Mouse (Mus musculus): Measurements from ENCODE around the gene Car12. TPM values are rescaled to one million over a fixed set of nuclear protein-coding genes. Genes with fewer than 3 reads are reported as not detected.
"Not testable (repeated sequence)": the region's sequence is repeated elsewhere in the genome, so short reads cannot be mapped to it uniquely, and the experiment has no call there.

Gene Car12
- polyA plus RNA-seq, 2 experiments = 0.10 to 0.17 TPM

- H3K9me3 ChIP-seq (ENCODE audit: control insufficient read depth, low read length); H3K4me2 ChIP-seq (ENCODE audit: low read depth); ATAC-seq (ENCODE audit: insufficient read depth): not testable (repeated sequence)
Observed at GRCm38 (mm10) chr9:66784552-66784951, 71.1 kb downstream of the Car12 start.

GRCm38 (mm10) chr9:66787821-66788220 lies 74.3 kb downstream of the Car12 start:
- no peaks in the 10 kb centered on the region for H3K36me3 ChIP-seq (replicated peaks; ENCODE audit: control insufficient read depth, insufficient read depth, low read depth)
- H3K4me2 ChIP-seq (ENCODE audit: low read depth) = no peak overlapping the region
- no peak overlapping the region for H3K4me3 ChIP-seq (ENCODE audit: insufficient read depth in 1 of 2, low read depth in 2 of 2, low read length in 2 of 2)
- ATAC-seq (ENCODE audit: insufficient read depth) (no peak), DNase-seq (ENCODE audit: low read depth in 3 of 3, low spot score in 3 of 3) (peak in 1 of 3 experiments; percentile 23)
- 16% methylated on average over 2 of the region's 2 CpGs for WGBS (ENCODE audit: insufficient replicate concordance)
- no peaks in the 10 kb centered on the region for H3K9me3 ChIP-seq (ENCODE audit: control insufficient read depth, low read length)
- no peak overlapping the region for H3K27ac ChIP-seq
- TF ChIP-seq CTCF (IDR thresholded peaks at IDR 0.05; ENCODE audit: low read depth) (peak; percentile 41; the same call in 1 of the 2 replicates), EP300 (IDR thresholded peaks at IDR 0.05; ENCODE audit: low read depth) (no peak)
- H3K9ac ChIP-seq (replicated peaks) = no peak overlapping the region
- H3K27me3 ChIP-seq (ENCODE audit: control insufficient read depth, insufficient read depth, low read length) = no peaks in the 10 kb centered on the region
- no peaks in the 10 kb centered on the region for H3K4me1 ChIP-seq (replicated peaks; ENCODE audit: control insufficient read depth in 2 of 2, insufficient read depth in 2 of 2, low read length in 1 of 2)

More at GRCm38 (mm10) chr9:66784552-66784951, 71.1 kb downstream of the Car12 start:
- WGBS (ENCODE audit: insufficient replicate concordance) = no CpG with 5 or more reads among the region's 3 CpGs
- H3K27ac ChIP-seq; H3K36me3 ChIP-seq (replicated peaks; ENCODE audit: control insufficient read depth, insufficient read depth, low read depth); DNase-seq (ENCODE audit: low read depth in 3 of 3, low spot score in 3 of 3); H3K4me1 ChIP-seq (replicated peaks; ENCODE audit: control insufficient read depth in 2 of 2, insufficient read depth in 2 of 2, low read length in 1 of 2); H3K4me3 ChIP-seq (ENCODE audit: insufficient read depth in 1 of 2, low read depth in 2 of 2, low read length in 2 of 2); H3K9ac ChIP-seq (replicated peaks); H3K27me3 ChIP-seq (ENCODE audit: control insufficient read depth, insufficient read depth, low read length): not testable (repeated sequence)
- peak; percentile 45 for TF ChIP-seq CTCF (IDR thresholded peaks at IDR 0.05; ENCODE audit: low read depth)

- no peak for DNase-seq (ENCODE audit: low read depth in 3 of 3, low spot score in 3 of 3)
- H3K4me3 ChIP-seq (ENCODE audit: insufficient read depth in 1 of 2, low read depth in 2 of 2, low read length in 2 of 2) = peak overlapping the region; percentile 50 to 54
- ATAC-seq (ENCODE audit: insufficient read depth) = no peak
- no peaks in the 10 kb centered on the region for H3K9me3 ChIP-seq (ENCODE audit: control insufficient read depth, low read length)
- 3% methylated on average over 43 of the region's 43 CpGs for WGBS (ENCODE audit: insufficient replicate concordance)
- peaks cover 4 to 6% of the 10 kb centered on the region in 2 experiments for H3K4me1 ChIP-seq (replicated peaks; ENCODE audit: control insufficient read depth in 2 of 2, insufficient read depth in 2 of 2, low read length in 1 of 2)
- H3K27ac ChIP-seq = no peak overlapping the region
- TF ChIP-seq CTCF (IDR thresholded peaks at IDR 0.05; ENCODE audit: low read depth) = no peak
- no peak for TF ChIP-seq EP300 (IDR thresholded peaks at IDR 0.05; ENCODE audit: low read depth)
- H3K4me2 ChIP-seq (ENCODE audit: low read depth) = peak overlapping the region; percentile 74
- H3K36me3 ChIP-seq (replicated peaks; ENCODE audit: control insufficient read depth, insufficient read depth, low read depth) = no peaks in the 10 kb centered on the region
- no peak overlapping the region for H3K9ac ChIP-seq (replicated peaks)
- peaks cover 15% of the 10 kb centered on the region for H3K27me3 ChIP-seq (ENCODE audit: control insufficient read depth, insufficient read depth, low read length)
Observed at GRCm38 (mm10) chr9:66794629-66795463, 81.4 kb downstream of the Car12 start.

GRCm38 (mm10) chr9:66795464-66796324 lies 82.2 kb downstream of the Car12 start, which contains the start of gene Aph1b:
TSS of gene Aph1b (minus strand) at chr9:66795490.
- H3K4me1 ChIP-seq (replicated peaks; ENCODE audit: control insufficient read depth in 2 of 2, insufficient read depth in 2 of 2, low read length in 1 of 2) = peaks cover 4 to 6% of the 10 kb centered on the region in 2 experiments
- TF ChIP-seq EP300 (IDR thresholded peaks at IDR 0.05; ENCODE audit: low read depth) (no peak), CTCF (IDR thresholded peaks at IDR 0.05; ENCODE audit: low read depth) (peak; percentile 14; the same call in 1 of the 2 replicates)
- no peaks in the 10 kb centered on the region for H3K36me3 ChIP-seq (replicated peaks; ENCODE audit: control insufficient read depth, insufficient read depth, low read depth)
- peak; percentile 97 for ATAC-seq (ENCODE audit: insufficient read depth)
- H3K4me2 ChIP-seq (ENCODE audit: low read depth) = peak within 1 kb of the TSS; percentile 74
- no peaks in the 10 kb centered on the region for H3K9me3 ChIP-seq (ENCODE audit: control insufficient read depth, low read length)
- WGBS (ENCODE audit: insufficient replicate concordance) = 0% methylated on average over 42 of the region's 42 CpGs
- peaks cover 15% of the 10 kb centered on the region for H3K27me3 ChIP-seq (ENCODE audit: control insufficient read depth, insufficient read depth, low read length)
- H3K9ac ChIP-seq (replicated peaks) = no peak within 1 kb of the TSS; the same call in 1 of the 2 replicates
- DNase-seq (ENCODE audit: low read depth in 3 of 3, low spot score in 3 of 3) = peak; percentile 97 to 98 (median 97)
- H3K4me3 ChIP-seq (ENCODE audit: insufficient read depth in 1 of 2, low read depth in 2 of 2, low read length in 2 of 2) = peak within 1 kb of the TSS; percentile 54 to 72
- H3K27ac ChIP-seq = no peak within 1 kb of the TSS
